Mouse (Mus musculus) MEL (cell line): ENCODE data around the gene Sdhaf1. TPM values are rescaled to one million over a fixed set of nuclear protein-coding genes. Genes with fewer than 3 reads are reported as not detected.
A peak's percentile ranks its signal among the peaks of the same experiment; 100 is the strongest.

Experiments
- DNase-seq: peaks from one replicate; pipeline ENCODE4 v3.0.0; 2011; ENCODE audit warnings: low read depth, low spot score
- H3K27ac ChIP-seq: 2 replicates; pipeline ENCODE4 v1.5.1; 2012; ENCODE audit warnings: low read depth, mild to moderate bottlenecking, control low read depth, low read length, moderate library complexity; ENCODE audit not compliant: control insufficient read depth
- H3K27me3 ChIP-seq, 2 experiments: fragments of 150-350 bp in 1 of 2; sonication (generic) in 1 of 2; 2 replicates each; pipeline ENCODE4 v1.6.1; 2012; ENCODE audit warnings: low read length in 2 of 2, mild to moderate bottlenecking in 2 of 2, improper control_type of control experiment in 1 of 2, moderate library complexity in 1 of 2; ENCODE audit not compliant: insufficient read depth in 2 of 2, control insufficient read depth in 1 of 2
- H3K36me3 ChIP-seq, 2 experiments: 2 replicates each; pipeline ENCODE4 v1.6.1; 2012 to 2014; ENCODE audit warnings: low read length in 2 of 2, improper control_type of control experiment in 1 of 2, inconsistent platforms in 1 of 2, mild to moderate bottlenecking in 1 of 2; ENCODE audit not compliant: insufficient read depth in 2 of 2, control insufficient read depth in 1 of 2
- H3K4me1 ChIP-seq, 2 experiments: fragments of 150-350 bp in 1 of 2; sonication (generic) in 1 of 2; 2 replicates each; pipeline ENCODE4 v1.6.1; 2012; ENCODE audit warnings: low read length in 2 of 2, improper control_type of control experiment in 1 of 2, mild to moderate bottlenecking in 1 of 2; ENCODE audit not compliant: insufficient read depth in 2 of 2, control insufficient read depth in 1 of 2
- H3K4me3 ChIP-seq, 2 experiments: fragments of 150-350 bp in 1 of 2; sonication (generic) in 1 of 2; 2 replicates each; pipeline ENCODE4 v1.5.1; 2012; ENCODE audit warnings: low read depth in 2 of 2, low read length in 2 of 2, mild to moderate bottlenecking in 2 of 2, moderate library complexity in 2 of 2, control low read depth in 1 of 2, improper control_type of control experiment in 1 of 2; ENCODE audit not compliant: control insufficient read depth in 1 of 2, insufficient read depth in 1 of 2
- H3K79me2 ChIP-seq: 2 replicates; pipeline ENCODE4 v1.6.1; 2012; ENCODE audit warnings: mild to moderate bottlenecking, low read length, moderate library complexity; ENCODE audit not compliant: control insufficient read depth, poor library complexity, insufficient read depth
- H3K9ac ChIP-seq: 2 replicates; pipeline ENCODE4 v1.6.1; 2012; ENCODE audit warnings: low read depth, mild to moderate bottlenecking, control low read depth, low read length, moderate library complexity; ENCODE audit not compliant: control insufficient read depth, poor library complexity, severe bottlenecking
- H3K9me3 ChIP-seq: fragments of 150-350 bp; sonication (generic); replicated peaks from 2 replicates; pipeline ENCODE4 v1.6.1; 2012; ENCODE audit warnings: mild to moderate bottlenecking, low read length, improper control_type of control experiment, moderate library complexity; ENCODE audit not compliant: insufficient read depth
- BHLHE40 ChIP-seq: IDR thresholded peaks from 2 replicates; pipeline ENCODE4 v1.6.1; 2012; ENCODE audit warnings: low read depth, mild to moderate bottlenecking, inconsistent platforms, low read length, improper control_type of control experiment, borderline replicate concordance
- CHD1 ChIP-seq: IDR thresholded peaks from 2 replicates; pipeline ENCODE4 v1.6.1; 2012; ENCODE audit warnings: low read depth, mild to moderate bottlenecking, inconsistent platforms, low read length, improper control_type of control experiment
- CTCF ChIP-seq, 3 experiments: IDR thresholded peaks in 2 of 3; conservative IDR thresholded peaks in 1 of 3; 2 replicates each; pipeline ENCODE4 v1.5.1; 2011 to 2012; ENCODE audit warnings: low read length in 3 of 3, low read depth in 2 of 3, mild to moderate bottlenecking in 2 of 3, improper control_type of control experiment in 1 of 3, inconsistent platforms in 1 of 3, mixed read lengths in 1 of 3, moderate library complexity in 1 of 3; ENCODE audit not compliant: control insufficient read depth in 1 of 3, insufficient read depth in 1 of 3, poor library complexity in 1 of 3, severe bottlenecking in 1 of 3
- ELF1 ChIP-seq: IDR thresholded peaks from 2 replicates; pipeline ENCODE4 v1.6.1; 2014; ENCODE audit warnings: low read depth, mild to moderate bottlenecking, inconsistent platforms, low read length, improper control_type of control experiment, moderate library complexity
- GABPA ChIP-seq: IDR thresholded peaks from 2 replicates; pipeline ENCODE4 v1.6.1; 2012; ENCODE audit warnings: low read depth, mild to moderate bottlenecking, inconsistent platforms, low read length, improper control_type of control experiment, moderate library complexity
- GATA1 ChIP-seq: IDR thresholded peaks from 2 replicates; pipeline ENCODE4 v1.6.1; 2011; ENCODE audit warnings: low read depth, low read length, improper control_type of control experiment
- MAX ChIP-seq: IDR thresholded peaks from 2 replicates; pipeline ENCODE4 v1.6.1; 2011; ENCODE audit warnings: low read length, improper control_type of control experiment
- MXI1 ChIP-seq: IDR thresholded peaks from 2 replicates; pipeline ENCODE4 v1.6.1; 2011; ENCODE audit warnings: mild to moderate bottlenecking, low read depth, low read length, improper control_type of control experiment
- MYB ChIP-seq: IDR thresholded peaks from 2 replicates; pipeline ENCODE4 v1.6.1; 2011; ENCODE audit warnings: mild to moderate bottlenecking, low read depth, low read length, improper control_type of control experiment
- MYC ChIP-seq: IDR thresholded peaks from 2 replicates; pipeline ENCODE4 v1.6.1; 2011; ENCODE audit warnings: low read depth, mild to moderate bottlenecking, low read length, improper control_type of control experiment, moderate library complexity
- POLR2A ChIP-seq, 2 experiments: IDR thresholded peaks; 2 replicates each; pipeline ENCODE4 v1.6.1; 2011 to 2012; ENCODE audit warnings: low read length in 2 of 2, mild to moderate bottlenecking in 2 of 2, control low read depth in 1 of 2, improper control_type of control experiment in 1 of 2, low read depth in 1 of 2, moderate library complexity in 1 of 2; ENCODE audit not compliant: control insufficient read depth in 1 of 2, insufficient read depth in 1 of 2, poor library complexity in 1 of 2
- POLR2AphosphoS2 ChIP-seq: IDR thresholded peaks from 2 replicates; pipeline ENCODE4 v1.6.1; 2011; ENCODE audit warnings: low read length, improper control_type of control experiment
- RAD21 ChIP-seq: IDR thresholded peaks from 2 replicates; pipeline ENCODE4 v1.6.1; 2011; ENCODE audit warnings: mild to moderate bottlenecking, low read depth, low read length, improper control_type of control experiment
- SIN3A ChIP-seq: IDR thresholded peaks from 2 replicates; pipeline ENCODE4 v1.6.1; 2012; ENCODE audit warnings: low read length, improper control_type of control experiment, inconsistent platforms
- SMC3 ChIP-seq: IDR thresholded peaks from 2 replicates; pipeline ENCODE4 v1.6.1; 2011; ENCODE audit warnings: low read depth, low read length, improper control_type of control experiment
- TAL1 ChIP-seq: IDR thresholded peaks from 2 replicates; pipeline ENCODE4 v1.6.1; 2012; ENCODE audit warnings: mild to moderate bottlenecking, inconsistent platforms, low read length, moderate library complexity, mixed read lengths
- TBP ChIP-seq: IDR thresholded peaks from 2 replicates; pipeline ENCODE4 v1.8.0; 2011; ENCODE audit warnings: low read depth, low read length, improper control_type of control experiment
- TCF12 ChIP-seq: IDR thresholded peaks from 2 replicates; pipeline ENCODE4 v1.6.1; 2014; ENCODE audit warnings: low read depth, mild to moderate bottlenecking, inconsistent platforms, low read length, improper control_type of control experiment, moderate library complexity
- UBTF ChIP-seq: IDR thresholded peaks from 2 replicates; pipeline ENCODE4 v1.6.1; 2012; ENCODE audit warnings: low read depth, mild to moderate bottlenecking, inconsistent platforms, low read length, improper control_type of control experiment, moderate library complexity, borderline replicate concordance; ENCODE audit not compliant: insufficient read depth
- ZC3H11A ChIP-seq: IDR thresholded peaks from 2 replicates; pipeline ENCODE4 v1.6.1; 2012; ENCODE audit warnings: low read depth, mild to moderate bottlenecking, inconsistent platforms, low read length, improper control_type of control experiment
- ZMIZ1 ChIP-seq: IDR thresholded peaks from 2 replicates; pipeline ENCODE4 v1.6.1; 2012; ENCODE audit warnings: low read depth, mild to moderate bottlenecking, inconsistent platforms, low read length, improper control_type of control experiment, moderate library complexity
- polyA plus RNA-seq, 2 experiments: library from polyadenylated mRNA; stranded (reverse) in 1 of 2; unstranded in 1 of 2; fragments of >175 nt in 1 of 2; fragments of >200 nt in 1 of 2; gene quantifications; 2 replicates each; pipeline versions ENCODE4 v1.2.1 to v1.2.4; 2012; ENCODE audit warnings: low replicate concordance in 2 of 2, low read depth in 1 of 2; ENCODE audit not compliant: insufficient read length in 2 of 2, insufficient read depth in 1 of 2, missing spikeins in 1 of 2
- total RNA-seq: library from RNA; depleted of rRNA; stranded (reverse); fragments of 300-350 nt; gene quantifications from 2 replicates; pipeline ENCODE4 v1.2.3, GENCODE M21; 2012

Sdhaf1 gene
- total and polyA plus RNA-seq, 3 experiments: 4.3 to 8.1 TPM; not detected in 1

DNA sequence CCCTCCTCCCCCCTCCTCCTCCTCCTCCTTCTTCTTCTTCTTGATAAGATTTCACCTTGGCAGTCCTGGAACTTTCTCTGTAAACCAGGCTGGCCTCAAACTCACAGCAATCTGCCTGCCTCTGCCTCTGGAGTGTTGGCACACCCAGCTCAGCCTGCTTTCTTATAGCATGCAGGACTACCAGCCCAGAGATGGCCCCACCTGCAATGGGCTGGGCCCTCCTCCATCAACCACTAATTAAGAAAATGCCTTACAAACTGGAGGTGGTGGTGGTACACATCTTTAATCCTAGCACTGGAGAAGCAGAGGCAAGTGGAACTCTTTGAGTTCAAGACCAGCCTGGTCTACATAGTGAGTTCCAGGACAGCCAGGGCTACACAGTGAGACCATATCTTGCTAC is 2.7 kb upstream of the Sdhaf1 start:
- peaks cover 0 to 2% of the 10 kb centered on the region in 2 experiments; a peak in 3 of 4 replicates for H3K27me3 ChIP-seq
- H3K9ac ChIP-seq: no peak overlapping the region
- no peaks in the 10 kb centered on the region; a peak in 1 of 4 replicates for H3K4me1 ChIP-seq

GRCm38 (mm10) chr7:30325364-30325763 is 1.7 kb upstream of the Sdhaf1 start:
- Histone ChIP-seq H3K4me1 (peaks cover 0 to 7% of the 10 kb centered on the region in 2 experiments; a peak in 1 of 4 replicates), H3K9ac (no peak overlapping the region), H3K79me2 (peaks cover 7% of the 10 kb centered on the region; the same call in 1 of the 2 replicates)
- TF ChIP-seq ZMIZ1 (no peak), TBP (no peak), CTCF (IDR thresholded peaks at IDR 0.05 in 2 of 3, conservative IDR thresholded peaks at IDR 0.05 in 1 of 3; ENCODE audit: control insufficient read depth in 1 of 3, insufficient read depth in 1 of 3, low read depth in 2 of 3, low read length in 3 of 3, poor library complexity in 1 of 3, severe bottlenecking in 1 of 3) (peak; percentile 66 to 75 (median 67)), RAD21 (peak; percentile 55), UBTF (no peak), POLR2A (IDR thresholded peaks at IDR 0.05; ENCODE audit: control insufficient read depth in 1 of 2, insufficient read depth in 1 of 2, low read depth in 1 of 2, low read length in 2 of 2, poor library complexity in 1 of 2) (no peak), MXI1 (no peak), ELF1 (no peak), SIN3A (0 out of 2 replicates have a peak, but pooled peaks have one; percentile 30), CHD1 (no peak), SMC3 (peak; percentile 61), TAL1 (no peak), ZC3H11A (0 out of 2 replicates have a peak, but pooled peaks have one; percentile 28), MAX (no peak), BHLHE40 (no peak), MYB (no peak), GABPA (no peak), POLR2AphosphoS2 (no peak), GATA1 (no peak), MYC (no peak), TCF12 (no peak)
- TF ChIP-seq, all 39 proteins: peak for 5
- H3K9me3 ChIP-seq: no peaks in the 10 kb centered on the region
- peaks cover 0 to 2% of the 10 kb centered on the region in 2 experiments; a peak in 3 of 4 replicates for H3K27me3 ChIP-seq
- DNase-seq: peak; percentile 88
- H3K36me3 ChIP-seq: peaks cover 0 to 10% of the 10 kb centered on the region in 2 experiments; a peak in 2 of 4 replicates
- no peak overlapping the region for H3K4me3 ChIP-seq
- no peak overlapping the region for H3K27ac ChIP-seq

More for the DNA sequence above, 2.7 kb upstream of the Sdhaf1 start:
- no peak for DNase-seq
- no peak overlapping the region for H3K27ac ChIP-seq
- H3K79me2 ChIP-seq: peaks cover 5% of the 10 kb centered on the region; the same call in 1 of the 2 replicates
- no peaks in the 10 kb centered on the region for H3K9me3 ChIP-seq
- TF ChIP-seq ZC3H11A: no peak
- no peak overlapping the region for H3K4me3 ChIP-seq
- H3K36me3 ChIP-seq: peaks cover 0 to 6% of the 10 kb centered on the region in 2 experiments; a peak in 1 of 4 replicates
